Mouse (Mus musculus): ENCODE results near the gene Gapt.

DNA sequence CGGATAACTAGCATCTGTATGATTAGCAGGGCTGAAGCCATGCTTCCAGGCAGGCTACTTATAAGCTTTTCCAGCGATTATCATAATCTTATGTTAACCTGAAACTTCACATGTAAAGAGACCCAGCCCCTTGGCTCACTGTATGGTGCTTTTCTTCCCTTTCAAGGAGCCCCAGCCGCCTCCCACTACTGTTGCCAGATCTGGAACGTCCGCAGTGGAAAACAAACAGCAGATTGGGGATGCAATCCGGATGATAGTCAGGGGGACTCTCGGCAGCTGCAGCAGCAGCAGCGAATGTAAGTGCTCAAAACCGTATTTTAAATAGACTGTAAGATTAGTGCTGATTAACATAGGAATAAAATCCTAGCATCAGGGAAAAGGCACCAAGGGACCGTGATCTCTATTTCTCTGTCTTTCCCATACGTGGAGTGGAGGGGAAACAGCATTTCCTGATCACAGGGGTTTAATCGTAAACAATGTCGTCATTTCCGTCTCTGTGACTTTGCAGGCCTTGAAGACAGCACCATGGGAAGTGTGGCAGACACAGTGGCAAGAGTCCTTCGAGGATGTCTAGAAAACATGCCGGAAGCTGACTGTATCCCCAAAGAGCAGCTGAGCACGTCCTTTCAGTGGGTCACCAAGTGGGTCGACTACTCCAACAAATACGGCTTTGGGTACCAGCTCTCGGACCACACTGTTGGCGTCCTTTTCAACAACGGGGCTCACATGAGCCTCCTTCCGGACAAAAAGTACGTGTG lies 41.7 kb upstream of the Gapt start:
- TF ChIP-seq EP300 (IDR thresholded peaks at IDR 0.05) (peak; percentile 56; the same call in 1 of the 2 replicates), CTCF (IDR thresholded peaks at IDR 0.05) (no peak)

Measured in lung, postnatal 0 days (tissue).